Mouse (Mus musculus): ENCODE results near the gene Stpg2.

DNA sequence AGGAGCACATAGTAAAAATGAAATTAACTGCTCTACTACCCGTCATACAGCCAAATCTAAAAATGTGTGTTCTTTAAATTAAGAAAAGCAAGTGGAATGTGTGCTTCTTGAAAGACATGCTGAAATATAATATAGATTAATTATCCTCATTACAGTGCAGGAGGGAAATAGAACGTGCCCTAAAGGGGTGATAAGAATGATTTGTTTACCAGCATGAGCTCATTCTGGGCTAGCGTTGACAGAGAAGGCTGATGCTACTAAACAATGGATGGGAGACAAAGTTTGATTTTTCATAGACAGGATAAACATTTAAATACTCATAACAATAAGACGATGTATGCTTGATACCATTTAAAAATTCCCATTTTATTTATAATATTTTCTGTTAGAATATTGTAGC is 446.0 kb downstream of the Stpg2 start:
- TF ChIP-seq CTCF (IDR thresholded peaks at IDR 0.05; ENCODE audit: insufficient read depth, low read depth, low read length), result no peak
- TF ChIP-seq POLR2A (IDR thresholded peaks at IDR 0.05; ENCODE audit: insufficient read depth, low read depth, low read length), result no peak

All from olfactory bulb, adult 2 months (tissue).